Mouse (Mus musculus) forebrain, embryonic 11.5 days (tissue): ENCODE results near the gene Rab38. TPM values are rescaled to one million over a fixed set of nuclear protein-coding genes. Genes with fewer than 3 reads are reported as not detected.

Experiments
- ATAC-seq: fragments of 200-750 bp; cut with Nextera tagmentation; replicated peaks from 2 replicates; pipeline ENCODE4 v1.8.0; 2017; ENCODE audit warnings: moderate TSS enrichment; ENCODE audit not compliant: low FRiP score
- DNase-seq: peaks from one replicate; pipeline ENCODE4 v3.0.0-alpha.2; 2017; ENCODE audit warnings: low spot score
- H3K27ac ChIP-seq: fragments of 300-500 bp; sonication (generic); 2 replicates; pipeline ENCODE4 v1.5.1; 2014; ENCODE audit warnings: low read depth, low read length
- H3K27me3 ChIP-seq: fragments of 300-500 bp; sonication (generic); 2 replicates; pipeline ENCODE4 v1.6.1; 2014; ENCODE audit warnings: mild to moderate bottlenecking, low read length, mixed read lengths; ENCODE audit not compliant: control insufficient read depth, insufficient read depth
- H3K36me3 ChIP-seq: fragments of 300-500 bp; sonication (generic); 2 replicates; pipeline ENCODE4 v1.6.1; 2014; ENCODE audit warnings: mild to moderate bottlenecking, low read length, moderate library complexity, mixed read lengths; ENCODE audit not compliant: control insufficient read depth, insufficient read depth
- H3K4me1 ChIP-seq: fragments of 300-500 bp; sonication (generic); replicated peaks from 2 replicates; pipeline ENCODE4 v1.6.1; 2014; ENCODE audit warnings: low read length, mixed read lengths; ENCODE audit not compliant: control insufficient read depth, insufficient read depth
- H3K4me2 ChIP-seq: fragments of 300-500 bp; sonication (generic); 2 replicates; pipeline ENCODE4 v1.6.1; 2014; ENCODE audit warnings: low read depth, mild to moderate bottlenecking, low read length, moderate library complexity, mixed read lengths; ENCODE audit not compliant: severe bottlenecking
- H3K4me3 ChIP-seq: fragments of 300-500 bp; sonication (generic); 2 replicates; pipeline ENCODE4 v1.5.1; 2014; ENCODE audit warnings: low read depth, low read length
- H3K9ac ChIP-seq: fragments of 300-500 bp; sonication (generic); 2 replicates; pipeline ENCODE4 v1.6.1; 2014; ENCODE audit warnings: low read length
- H3K9me3 ChIP-seq: fragments of 300-500 bp; sonication (generic); 2 replicates; pipeline ENCODE4 v1.6.1; 2016; ENCODE audit warnings: low read length, mixed read lengths; ENCODE audit not compliant: control insufficient read depth
- WGBS: fragments of 180-500 bp; shearing (Covaris S2); extraction: QIAGEN DNeasy Blood & Tissue Kit; methylation state at CpG from one replicate; pipeline ENCODE4 v1.1.7; 2014; 5-methylcytosine and 5-hydroxymethylcytosine counted together
- polyA plus RNA-seq: library from polyadenylated mRNA; unstranded; fragments of >200 nt; fragmentation: Nextera tagmentation; extraction: Ambion mirVana; gene quantifications from 2 replicates; pipeline ENCODE4 v1.2.1, GENCODE M21; 2014

Rab38 gene
- polyA plus RNA-seq, 1 experiment from 2014 or later = 2.9 TPM

GRCm38 (mm10) chr7:88482628-88483027, 52.6 kb downstream of the Rab38 start:
- WGBS = 84% methylated on average over 7 of the region's 7 CpGs
- Histone ChIP-seq H3K4me1 (no peaks in the 10 kb centered on the region), H3K36me3 (no peaks in the 10 kb centered on the region), H3K4me3 (no peak overlapping the region), H3K27me3 (no peaks in the 10 kb centered on the region), H3K4me2 (no peak overlapping the region), H3K27ac (no peak overlapping the region), H3K9me3 (no peaks in the 10 kb centered on the region), H3K9ac (no peak overlapping the region)
- no peak for ATAC-seq
- DNase-seq = no peak

DNA sequence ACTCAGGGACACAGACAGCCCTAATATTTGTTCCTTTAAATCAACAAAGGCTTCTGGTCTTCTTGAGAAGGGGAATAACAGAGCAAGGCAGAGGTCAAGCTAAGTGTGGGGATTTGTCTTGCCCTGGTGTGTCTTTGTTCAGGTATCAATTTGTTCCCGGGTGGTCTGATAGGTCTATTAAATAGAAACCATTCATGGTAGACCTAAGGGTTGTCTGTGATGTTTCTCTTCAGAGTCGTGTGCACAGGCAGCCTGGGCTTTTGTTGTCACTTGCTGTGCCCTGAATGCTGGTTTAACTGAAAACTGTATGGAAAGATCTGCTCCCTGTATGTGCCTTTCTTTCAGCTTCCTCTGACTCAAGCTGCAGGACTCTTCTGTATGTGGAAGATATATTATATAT, 60.9 kb downstream of the Rab38 start:
- WGBS = 10% methylated on average over 2 of the region's 2 CpGs
- no peak overlapping the region for H3K27ac ChIP-seq
- H3K27me3 ChIP-seq = no peaks in the 10 kb centered on the region
- no peak overlapping the region for H3K4me3 ChIP-seq
- no peaks in the 10 kb centered on the region for H3K9me3 ChIP-seq
- H3K9ac ChIP-seq = no peak overlapping the region
- no peaks in the 10 kb centered on the region for H3K36me3 ChIP-seq
- DNase-seq = no peak
- no peaks in the 10 kb centered on the region for H3K4me1 ChIP-seq
- peak; percentile 55; the same call in 1 of the 2 replicates for ATAC-seq
- no peak overlapping the region for H3K4me2 ChIP-seq

DNA sequence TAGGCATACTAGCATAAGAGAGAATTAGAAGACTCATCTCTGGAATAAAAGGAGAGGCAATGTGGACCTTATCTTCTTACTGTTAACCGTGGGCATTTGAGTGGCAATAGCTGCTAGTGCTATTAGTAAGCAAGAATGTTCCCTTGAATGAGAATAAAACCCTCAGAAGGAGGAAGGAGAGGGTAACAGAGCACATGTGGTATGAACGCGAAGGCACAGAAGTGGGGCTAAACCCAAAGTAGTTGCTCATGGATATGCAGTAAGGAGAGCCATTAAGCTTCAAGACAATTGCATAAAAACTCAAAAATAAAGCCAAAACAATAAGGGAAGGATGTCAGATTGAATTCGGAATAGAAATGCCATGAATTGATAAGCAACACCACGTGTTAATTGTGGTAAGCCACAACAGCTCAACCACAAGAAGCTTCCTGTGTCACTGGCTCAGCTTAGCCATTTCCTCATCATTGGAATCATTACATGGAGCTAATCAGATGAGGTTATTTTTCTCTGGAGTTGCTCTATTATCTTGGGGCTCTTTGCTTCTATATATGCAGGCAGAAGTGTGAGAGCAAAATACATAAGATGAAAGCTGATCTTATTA, 72.2 kb downstream of the Rab38 start:
- no peak for ATAC-seq
- WGBS = 90% methylated on average over 5 of the region's 5 CpGs
- H3K9me3 ChIP-seq = no peaks in the 10 kb centered on the region
- no peak for DNase-seq
- no peaks in the 10 kb centered on the region for H3K4me1 ChIP-seq
- no peak overlapping the region for H3K4me3 ChIP-seq
- no peak overlapping the region for H3K4me2 ChIP-seq
- H3K27ac ChIP-seq = no peak overlapping the region
- no peak overlapping the region for H3K9ac ChIP-seq
- no peaks in the 10 kb centered on the region for H3K36me3 ChIP-seq
- no peaks in the 10 kb centered on the region for H3K27me3 ChIP-seq

- 83% methylated on average over 2 of the region's 2 CpGs for WGBS
- H3K4me2 ChIP-seq = no peak overlapping the region
- H3K9me3 ChIP-seq = no peaks in the 10 kb centered on the region
- no peaks in the 10 kb centered on the region for H3K36me3 ChIP-seq
- no peak overlapping the region for H3K4me3 ChIP-seq
- no peak overlapping the region for H3K27ac ChIP-seq
- no peaks in the 10 kb centered on the region for H3K4me1 ChIP-seq
- H3K27me3 ChIP-seq = no peaks in the 10 kb centered on the region
- DNase-seq (no peak), ATAC-seq (no peak)
- no peak overlapping the region for H3K9ac ChIP-seq
Measured at GRCm38 (mm10) chr7:88509748-88510147, 79.7 kb downstream of the Rab38 start.

DNA sequence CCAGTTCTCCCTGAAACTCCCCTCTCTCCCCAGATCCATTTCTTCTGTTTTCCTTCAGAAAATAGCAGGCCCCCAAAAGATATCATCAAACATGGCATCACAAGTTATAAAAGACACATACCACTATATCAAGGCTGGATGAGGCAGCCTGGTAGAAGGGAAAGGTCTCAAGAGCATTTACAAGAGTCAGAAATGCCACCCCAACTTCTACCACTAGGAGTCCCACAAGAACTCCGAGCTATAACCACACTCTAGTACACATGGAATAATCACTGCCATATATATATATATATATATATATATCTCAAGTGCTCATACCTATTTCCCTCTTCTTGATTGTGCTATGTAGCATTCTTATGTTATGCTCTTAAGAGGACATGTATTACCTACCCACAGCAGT, 92.4 kb downstream of the Rab38 start:
- no peak for ATAC-seq
- Histone ChIP-seq H3K36me3 (no peaks in the 10 kb centered on the region), H3K9ac (no peak overlapping the region), H3K4me2 (no peak overlapping the region), H3K27me3 (no peaks in the 10 kb centered on the region), H3K4me1 (no peaks in the 10 kb centered on the region), H3K27ac (no peak overlapping the region), H3K9me3 (no peaks in the 10 kb centered on the region), H3K4me3 (no peak overlapping the region)
- DNase-seq = no peak
- WGBS = 76% methylated on average over 1 of the region's 1 CpGs

GRCm38 (mm10) chr7:88527100-88527671, 97.1 kb downstream of the Rab38 start:
- H3K9ac ChIP-seq = no peak overlapping the region
- no peaks in the 10 kb centered on the region for H3K36me3 ChIP-seq
- no peaks in the 10 kb centered on the region for H3K4me1 ChIP-seq
- no peak for ATAC-seq
- H3K27ac ChIP-seq = no peak overlapping the region
- H3K27me3 ChIP-seq = no peaks in the 10 kb centered on the region
- no peaks in the 10 kb centered on the region for H3K9me3 ChIP-seq
- no peak for DNase-seq
- WGBS = 32% methylated on average over 1 of the region's 1 CpGs
- no peak overlapping the region for H3K4me3 ChIP-seq
- H3K4me2 ChIP-seq = no peak overlapping the region

DNA sequence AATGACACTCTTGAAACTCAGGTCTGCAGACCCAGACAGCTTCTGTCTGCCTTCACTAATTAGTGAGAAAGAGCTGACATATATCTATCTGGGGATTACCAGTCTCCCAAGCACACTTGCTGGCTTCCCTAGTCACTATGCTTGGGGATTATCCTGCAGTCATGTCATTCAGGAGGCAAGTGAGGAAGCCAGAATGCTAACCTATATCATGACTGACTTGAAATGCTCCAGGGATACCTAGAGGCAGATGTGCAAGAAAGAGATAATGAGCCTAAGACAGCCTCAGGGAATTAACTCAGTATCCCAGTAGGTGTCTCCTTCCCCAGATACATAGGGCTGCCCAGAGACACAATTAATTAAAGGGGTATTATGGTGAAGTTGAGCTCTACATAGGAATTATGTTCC, 106.1 kb downstream of the Rab38 start:
- no peak overlapping the region for H3K27ac ChIP-seq
- DNase-seq (no peak), ATAC-seq (no peak)
- H3K36me3 ChIP-seq = no peaks in the 10 kb centered on the region
- no peaks in the 10 kb centered on the region for H3K27me3 ChIP-seq
- no peaks in the 10 kb centered on the region for H3K4me1 ChIP-seq
- no peak overlapping the region for H3K4me2 ChIP-seq
- H3K9me3 ChIP-seq = no peaks in the 10 kb centered on the region
- no peak overlapping the region for H3K9ac ChIP-seq
- H3K4me3 ChIP-seq = no peak overlapping the region

- no peak for DNase-seq
Measured at GRCm38 (mm10) chr7:88536743-88537142, 106.7 kb downstream of the Rab38 start.

More at GRCm38 (mm10) chr7:88536743-88537142, 106.7 kb downstream of the Rab38 start:
- Histone ChIP-seq H3K27me3 (no peaks in the 10 kb centered on the region), H3K4me1 (no peaks in the 10 kb centered on the region), H3K4me3 (no peak overlapping the region), H3K36me3 (no peaks in the 10 kb centered on the region), H3K27ac (no peak overlapping the region), H3K9me3 (no peaks in the 10 kb centered on the region), H3K4me2 (no peak overlapping the region), H3K9ac (no peak overlapping the region)
- 79% methylated on average over 3 of the region's 3 CpGs for WGBS
- ATAC-seq = no peak
